Mouse (Mus musculus): ENCODE results near the gene Tssk3. TPM values are rescaled to one million over a fixed set of nuclear protein-coding genes. Genes with fewer than 3 reads are reported as not detected.
"Not testable (repeated sequence)": the region's sequence is repeated elsewhere in the genome, so short reads cannot be mapped to it uniquely, and the experiment has no call there.

Gene Tssk3
- polyA plus RNA-seq (2015; fragmentation: Nextera tagmentation; extraction: Ambion mirVana), result 0.49 and 0.52 TPM in 2 replicates

- 2% methylated on average over 62 of the region's 70 CpGs for WGBS
- Histone ChIP-seq H3K9ac (peak within 1 kb of the TSS; percentile 20; the same call in 1 of the 2 replicates), H3K4me3 (peak within 1 kb of the TSS; percentile 33)
These were observed at the start of gene Tssk3, which contains the start of gene Fam229a for GRCm38 (mm10) chr4:129490972-129491880. Gene Tssk3 (minus strand): TSS chr4:129491022. Gene Fam229a (plus strand): TSS chr4:129491190.

GRCm38 (mm10) chr4:129540012-129540411 lies 49.2 kb upstream of the Tssk3 start:
- 94% methylated on average over 6 of the region's 6 CpGs for WGBS
- H3K27me3 ChIP-seq (replicated peaks), result no peaks in the 10 kb centered on the region
- H3K36me3 ChIP-seq (replicated peaks), result no peaks in the 10 kb centered on the region
- H3K4me2 ChIP-seq, result no peak overlapping the region
- peaks cover 16% of the 10 kb centered on the region for H3K4me1 ChIP-seq
- no peak overlapping the region for H3K9ac ChIP-seq
- no peak overlapping the region for H3K4me3 ChIP-seq
- no peak for ATAC-seq (replicated peaks)
- no peaks in the 10 kb centered on the region for H3K9me3 ChIP-seq
- no peak overlapping the region for H3K27ac ChIP-seq

More at GRCm38 (mm10) chr4:129490972-129491880, at the start of gene Tssk3, which contains the start of gene Fam229a:
- Histone ChIP-seq H3K27ac (no peak within 1 kb of the TSS), H3K9me3 (no peaks in the 10 kb centered on the region), H3K4me2 (peak within 1 kb of the TSS; percentile 58), H3K27me3 (replicated peaks) (peaks cover 24% of the 10 kb centered on the region), H3K36me3 (replicated peaks) (peaks cover 20% of the 10 kb centered on the region), H3K4me1 (peaks cover 18% of the 10 kb centered on the region)
- ATAC-seq (replicated peaks), result peak; percentile 60

GRCm38 (mm10) chr4:129528901-129529300 lies 38.1 kb upstream of the Tssk3 start:
- H3K36me3 ChIP-seq (replicated peaks), result peaks cover 25% of the 10 kb centered on the region; the same call in 1 of the 2 replicates
- not testable (repeated sequence) for H3K27ac ChIP-seq; H3K9ac ChIP-seq; ATAC-seq (replicated peaks); H3K9me3 ChIP-seq; H3K4me1 ChIP-seq; H3K4me2 ChIP-seq; H3K4me3 ChIP-seq; H3K27me3 ChIP-seq (replicated peaks)
- 97% methylated on average over 6 of the region's 6 CpGs for WGBS

- whole genome bisulfite sequencing, result 80% methylated on average over 3 of the region's 3 CpGs
- Histone ChIP-seq H3K9ac (no peak overlapping the region), H3K4me1 (no peaks in the 10 kb centered on the region), H3K27ac (no peak overlapping the region), H3K27me3 (replicated peaks) (no peaks in the 10 kb centered on the region), H3K4me3 (no peak overlapping the region), H3K4me2 (no peak overlapping the region), H3K9me3 (no peaks in the 10 kb centered on the region), H3K36me3 (replicated peaks) (peaks cover 26% of the 10 kb centered on the region; the same call in 1 of the 2 replicates)
- no peak for ATAC-seq (replicated peaks)
These were observed 35.1 kb upstream of the Tssk3 start for GRCm38 (mm10) chr4:129525889-129526288.

GRCm38 (mm10) chr4:129525338-129525737 lies 34.5 kb upstream of the Tssk3 start:
- Histone ChIP-seq H3K27me3 (replicated peaks) (no peaks in the 10 kb centered on the region), H3K27ac (no peak overlapping the region), H3K4me3 (no peak overlapping the region), H3K9ac (no peak overlapping the region), H3K9me3 (no peaks in the 10 kb centered on the region), H3K36me3 (replicated peaks) (peaks cover 23% of the 10 kb centered on the region; the same call in 1 of the 2 replicates), H3K4me2 (no peak overlapping the region), H3K4me1 (no peaks in the 10 kb centered on the region)
- WGBS, result 94% methylated on average over 5 of the region's 5 CpGs
- ATAC-seq (replicated peaks), result no peak

GRCm38 (mm10) chr4:129518519-129518918 lies 27.7 kb upstream of the Tssk3 start:
- Histone ChIP-seq H3K4me3 (no peak overlapping the region), H3K4me2 (no peak overlapping the region), H3K27me3 (replicated peaks) (no peaks in the 10 kb centered on the region), H3K4me1 (peaks cover 22% of the 10 kb centered on the region), H3K9me3 (no peaks in the 10 kb centered on the region), H3K9ac (no peak overlapping the region), H3K36me3 (replicated peaks) (peaks cover 35% of the 10 kb centered on the region), H3K27ac (no peak overlapping the region)
- no peak for ATAC-seq (replicated peaks)
- WGBS, result 94% methylated on average over 8 of the region's 8 CpGs

- H3K9ac ChIP-seq, result no peak overlapping the region
- H3K4me2 ChIP-seq, result no peak overlapping the region
- H3K4me1 ChIP-seq, result peaks cover 27% of the 10 kb centered on the region
- H3K36me3 ChIP-seq (replicated peaks), result peaks cover 29% of the 10 kb centered on the region
- no peak overlapping the region for H3K4me3 ChIP-seq
- H3K27ac ChIP-seq, result 0 out of 2 replicates have a peak overlapping the region, but pooled peaks have one; percentile 50
- no peaks in the 10 kb centered on the region for H3K27me3 ChIP-seq (replicated peaks)
- WGBS, result 44% methylated on average over 2 of the region's 2 CpGs
- no peak for ATAC-seq (replicated peaks)
- H3K9me3 ChIP-seq, result no peaks in the 10 kb centered on the region
These were observed 26.1 kb upstream of the Tssk3 start for GRCm38 (mm10) chr4:129516925-129517324.

- H3K4me2 ChIP-seq, result peak overlapping the region; percentile 93
- no peaks in the 10 kb centered on the region for H3K9me3 ChIP-seq
- H3K27ac ChIP-seq, result peak overlapping the region; percentile 98
- ATAC-seq (replicated peaks), result peak; percentile 37
- H3K4me3 ChIP-seq, result peak overlapping the region; percentile 81
- peaks cover 41% of the 10 kb centered on the region for H3K4me1 ChIP-seq
- H3K36me3 ChIP-seq (replicated peaks), result peaks cover 19% of the 10 kb centered on the region
- H3K27me3 ChIP-seq (replicated peaks), result no peaks in the 10 kb centered on the region
- WGBS, result under 1% methylated on average over 35 of the region's 35 CpGs
- H3K9ac ChIP-seq, result peak overlapping the region; percentile 99
These were observed 23.6 kb upstream of the Tssk3 start for GRCm38 (mm10) chr4:129514300-129514898.

GRCm38 (mm10) chr4:129513891-129514290 lies 23.1 kb upstream of the Tssk3 start:
- H3K27me3 ChIP-seq (replicated peaks), result no peaks in the 10 kb centered on the region
- peak; percentile 12 for ATAC-seq (replicated peaks)
- peak overlapping the region; percentile 93 for H3K4me2 ChIP-seq
- H3K4me3 ChIP-seq, result peak overlapping the region; percentile 81
- no peaks in the 10 kb centered on the region for H3K9me3 ChIP-seq
- H3K9ac ChIP-seq, result peak overlapping the region; percentile 99
- H3K27ac ChIP-seq, result peak overlapping the region; percentile 98
- peaks cover 19% of the 10 kb centered on the region for H3K36me3 ChIP-seq (replicated peaks)
- H3K4me1 ChIP-seq, result peaks cover 46% of the 10 kb centered on the region
- 0% methylated on average over 45 of the region's 57 CpGs for WGBS

- no peaks in the 10 kb centered on the region for H3K9me3 ChIP-seq
- WGBS, result 7% methylated on average over 33 of the region's 47 CpGs
- H3K4me3 ChIP-seq, result peak within 1 kb of the TSS; percentile 81
- H3K27me3 ChIP-seq (replicated peaks), result no peaks in the 10 kb centered on the region
- peak within 1 kb of the TSS; percentile 99 for H3K9ac ChIP-seq
- H3K27ac ChIP-seq, result peak within 1 kb of the TSS; percentile 98
- H3K36me3 ChIP-seq (replicated peaks), result peaks cover 16% of the 10 kb centered on the region
- ATAC-seq (replicated peaks), result peak; percentile 86
- peaks cover 47% of the 10 kb centered on the region for H3K4me1 ChIP-seq
- peak within 1 kb of the TSS; percentile 93 for H3K4me2 ChIP-seq
These were observed 22.4 kb upstream of the Tssk3 start, which contains the start of gene Marcksl1 for GRCm38 (mm10) chr4:129513086-129513767. Gene Marcksl1 (plus strand): TSS chr4:129513581.

- Histone ChIP-seq H3K4me3 (no peak overlapping the region), H3K9me3 (no peaks in the 10 kb centered on the region), H3K27ac (no peak overlapping the region), H3K27me3 (replicated peaks) (no peaks in the 10 kb centered on the region), H3K9ac (no peak overlapping the region), H3K4me1 (peaks cover 43% of the 10 kb centered on the region), H3K4me2 (no peak overlapping the region), H3K36me3 (replicated peaks) (peaks cover 2% of the 10 kb centered on the region)
- no peak for ATAC-seq (replicated peaks)
- WGBS, result 10% methylated on average over 6 of the region's 6 CpGs
These were observed 20.7 kb upstream of the Tssk3 start for GRCm38 (mm10) chr4:129511413-129512096.

Data from midbrain, embryonic 15.5 days (tissue).